Mouse (Mus musculus) small intestine, adult 10 weeks (tissue): ENCODE data around the gene Ddx46. TPM values are rescaled to one million over a fixed set of nuclear protein-coding genes. Genes with fewer than 3 reads are reported as not detected.

Source experiments
- polyA plus RNA-seq: library from polyadenylated mRNA; stranded (reverse); fragments of 350-450 nt; fragmentation: Illumina TruSeq; extraction: RNeasy Lipid Tissue Mini Kit (QIAGEN cat#74804); gene quantifications from one replicate; pipeline ENCODE4 v1.2.3, GENCODE M21; 2014; ENCODE audit warnings: low replicate concordance

Ddx46 gene
- 63.4 TPM for polyA plus RNA-seq

GRCm38 (mm10) chr13:55634639-55635127, at the start of gene Ddx46:
Ddx46 (plus strand) TSS chr13:55635027.

GRCm38 (mm10) chr13:55599566-55600540, 35.0 kb upstream of the Ddx46 start, which contains the start of gene B4galt7:
B4galt7 (plus strand) TSS chr13:55599896.

GRCm38 (mm10) chr13:55622649-55623541, 11.9 kb upstream of the Ddx46 start, which contains the start of gene Caml:
Caml (plus strand) TSS chr13:55623005.

GRCm38 (mm10) chr13:55692535-55693242, 57.9 kb downstream of the Ddx46 start, which contains the start of gene B230219D22Rik:
B230219D22Rik (plus strand) TSS chr13:55693124.

DNA sequence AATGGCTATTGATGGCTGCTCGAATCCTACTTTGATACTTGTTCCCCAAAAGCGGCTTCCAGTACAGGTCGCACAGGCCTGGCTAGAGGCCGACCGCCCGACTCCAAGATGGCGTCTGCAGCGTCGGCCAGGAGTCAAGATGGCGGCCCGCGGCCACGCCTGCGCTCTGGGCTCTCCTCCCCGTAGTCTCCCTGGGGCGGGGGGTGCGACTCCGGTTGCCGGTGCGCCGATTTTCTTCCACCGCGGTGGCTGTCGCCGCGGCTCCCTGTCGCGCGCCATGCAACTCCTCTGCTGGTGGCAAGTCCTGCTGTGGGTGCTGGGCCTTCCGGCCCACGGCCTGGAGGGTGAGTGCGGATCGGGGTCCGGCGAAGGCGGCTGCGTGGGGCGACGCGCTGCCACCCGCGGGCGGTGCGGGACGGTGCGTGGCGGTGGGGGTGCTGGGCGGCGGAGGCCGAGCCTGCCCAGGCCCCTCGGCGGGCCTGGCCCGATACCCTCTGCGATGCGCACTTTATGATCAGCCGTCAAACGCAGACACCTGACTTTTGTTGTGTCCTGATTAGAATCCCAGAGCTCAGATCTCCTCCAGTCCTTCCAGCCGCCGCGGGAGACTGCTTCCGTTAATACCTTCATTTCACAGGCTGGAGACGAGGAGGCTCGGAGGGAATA, 79.8 kb downstream of the Ddx46 start, which contains the start of gene Txndc15:
Gene Txndc15, plus strand, starts transcription at position 150 of the 666 bp plus-strand sequence.

DNA sequence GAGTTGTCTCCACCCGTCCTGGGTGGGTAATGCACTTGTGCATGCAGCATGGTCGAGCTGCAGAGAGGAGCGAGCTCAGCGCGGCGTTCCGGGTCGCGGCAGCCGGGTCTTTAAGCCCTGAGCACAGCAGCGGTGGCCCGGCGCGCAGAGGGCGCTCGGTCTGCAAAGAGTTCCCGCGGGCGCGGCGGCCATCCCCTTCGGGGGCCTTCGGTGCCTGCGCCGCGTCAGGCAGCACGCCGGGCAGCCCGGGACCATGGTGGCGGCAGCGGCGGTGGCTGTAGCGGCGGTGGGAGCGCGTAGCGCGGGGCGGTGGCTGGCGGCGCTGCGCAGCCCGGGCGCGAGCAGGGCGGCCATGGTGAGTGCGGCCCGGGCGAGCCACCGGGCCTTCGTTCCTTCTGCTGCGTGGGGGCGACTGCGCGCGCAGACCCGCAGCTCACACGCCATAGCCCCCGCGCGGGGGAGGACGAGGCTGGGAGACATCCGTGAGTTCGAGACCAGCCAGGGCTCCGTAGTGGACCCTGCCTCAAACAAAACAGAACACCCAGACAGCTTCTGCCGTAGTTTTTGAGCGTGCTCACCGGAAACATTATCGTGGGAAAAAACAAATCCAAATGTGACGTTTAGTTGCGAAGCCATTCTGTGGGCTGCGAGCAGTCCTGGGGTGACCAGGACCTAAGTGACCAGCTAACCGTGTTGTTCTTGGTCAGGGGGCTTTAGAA, 92.5 kb downstream of the Ddx46 start, which contains the start of gene Pcbd2:
Gene Pcbd2, plus strand, starts transcription at position 249 of the 719 bp plus-strand sequence.

Other genes with a start within 250 kb of the Ddx46 start
- not detected for gene Slc34a1, start 236.8 kb upstream of the Ddx46 start, polyA plus RNA-seq
- gene Pfn3, start 219.8 kb upstream of the Ddx46 start, polyA plus RNA-seq: not detected
- gene F12, start 208.2 kb upstream of the Ddx46 start, polyA plus RNA-seq: not detected
- gene Grk6, start 190.0 kb upstream of the Ddx46 start, polyA plus RNA-seq: 3.2 TPM
- not detected for gene Prr7, start 170.8 kb upstream of the Ddx46 start, polyA plus RNA-seq
- gene Dbn1, start 146.9 kb upstream of the Ddx46 start, polyA plus RNA-seq: 0.26 TPM
- gene Pdlim7, start 121.4 kb upstream of the Ddx46 start, polyA plus RNA-seq: 0.26 TPM
- gene Dok3, start 105.7 kb upstream of the Ddx46 start, polyA plus RNA-seq: 0.19 TPM
- 1.0 TPM for gene Ddx41, start 98.4 kb upstream of the Ddx46 start, polyA plus RNA-seq
- 3.7 TPM for gene Fam193b, start 63.9 kb upstream of the Ddx46 start, polyA plus RNA-seq
- 22.9 TPM for gene Tmed9, start 61.3 kb upstream of the Ddx46 start, polyA plus RNA-seq
- gene B4galt7, start 35.1 kb upstream of the Ddx46 start, polyA plus RNA-seq: 1.4 TPM
- 48.8 TPM for gene Caml, start 12.0 kb upstream of the Ddx46 start, polyA plus RNA-seq
- 83.1 TPM for gene B230219D22Rik, start 58.1 kb downstream of the Ddx46 start, polyA plus RNA-seq
- gene Txndc15, start 79.6 kb downstream of the Ddx46 start, polyA plus RNA-seq: 83.0 TPM
- 12.2 TPM for gene Pcbd2, start 92.3 kb downstream of the Ddx46 start, polyA plus RNA-seq
- gene Catsper3, start 149.5 kb downstream of the Ddx46 start, polyA plus RNA-seq: not detected
- gene Pitx1, start 201.2 kb downstream of the Ddx46 start, polyA plus RNA-seq: not detected